Mouse (Mus musculus): Measurements from ENCODE around the gene Ackr2. TPM values are rescaled to one million over a fixed set of nuclear protein-coding genes. Genes with fewer than 3 reads are reported as not detected.
A peak's percentile ranks its signal among the peaks of the same experiment; 100 is the strongest.

The Ackr2 gene
- polyA plus RNA-seq, 1 experiment, result 0.16 TPM

GRCm38 (mm10) chr9:121937451-121937864 lies 39.3 kb downstream of the Ackr2 start:
- Histone ChIP-seq H3K4me1 (ENCODE audit: control insufficient read depth, insufficient read depth, low read length) (no peaks in the 10 kb centered on the region), H3K27me3 (ENCODE audit: control insufficient read depth, insufficient read depth, low read length) (no peaks in the 10 kb centered on the region), H3K27ac (ENCODE audit: insufficient read depth, low read length) (0 out of 2 replicates have a peak overlapping the region, but pooled peaks have one; percentile 19), H3K4me3 (replicated peaks; ENCODE audit: insufficient read depth, low read depth, low read length) (peak overlapping the region; percentile 70)
- no peak for TF ChIP-seq CTCF (IDR thresholded peaks at IDR 0.05; ENCODE audit: borderline replicate concordance, insufficient read depth, low read depth, low read length)
- no peak for TF ChIP-seq POLR2A (IDR thresholded peaks at IDR 0.05; ENCODE audit: borderline replicate concordance, insufficient read depth, low read length)
- 40% methylated on average over 6 of the region's 6 CpGs for WGBS
- DNase-seq, result peak; percentile 10 to 18

GRCm38 (mm10) chr9:121937944-121938355 lies 39.8 kb downstream of the Ackr2 start:
- Histone ChIP-seq H3K27me3 (ENCODE audit: control insufficient read depth, insufficient read depth, low read length) (no peaks in the 10 kb centered on the region), H3K4me3 (replicated peaks; ENCODE audit: insufficient read depth, low read depth, low read length) (peak overlapping the region; percentile 70), H3K4me1 (ENCODE audit: control insufficient read depth, insufficient read depth, low read length) (no peaks in the 10 kb centered on the region), H3K27ac (ENCODE audit: insufficient read depth, low read length) (0 out of 2 replicates have a peak overlapping the region, but pooled peaks have one; percentile 19)
- peak; percentile 19 to 31 for DNase-seq
- no peak for TF ChIP-seq CTCF (IDR thresholded peaks at IDR 0.05; ENCODE audit: borderline replicate concordance, insufficient read depth, low read depth, low read length)
- no peak for TF ChIP-seq POLR2A (IDR thresholded peaks at IDR 0.05; ENCODE audit: borderline replicate concordance, insufficient read depth, low read length)
- 57% methylated on average over 21 of the region's 21 CpGs for WGBS

- TF ChIP-seq POLR2A (IDR thresholded peaks at IDR 0.05; ENCODE audit: borderline replicate concordance, insufficient read depth, low read length) (no peak), CTCF (IDR thresholded peaks at IDR 0.05; ENCODE audit: borderline replicate concordance, insufficient read depth, low read depth, low read length) (no peak)
- no peaks in the 10 kb centered on the region for H3K27me3 ChIP-seq (ENCODE audit: control insufficient read depth, insufficient read depth, low read length)
- no peak for DNase-seq
- no peak overlapping the region for H3K27ac ChIP-seq (ENCODE audit: insufficient read depth, low read length)
- no peak overlapping the region for H3K4me3 ChIP-seq (replicated peaks; ENCODE audit: insufficient read depth, low read depth, low read length)
- no peaks in the 10 kb centered on the region for H3K4me1 ChIP-seq (ENCODE audit: control insufficient read depth, insufficient read depth, low read length)
- WGBS, result 93% methylated on average over 3 of the region's 3 CpGs
Observed at GRCm38 (mm10) chr9:121943005-121943404, 44.9 kb downstream of the Ackr2 start.

- no peak for TF ChIP-seq POLR2A (IDR thresholded peaks at IDR 0.05; ENCODE audit: borderline replicate concordance, insufficient read depth, low read length)
- no peak for TF ChIP-seq CTCF (IDR thresholded peaks at IDR 0.05; ENCODE audit: borderline replicate concordance, insufficient read depth, low read depth, low read length)
- no peak for DNase-seq
- Histone ChIP-seq H3K27me3 (ENCODE audit: control insufficient read depth, insufficient read depth, low read length) (no peaks in the 10 kb centered on the region), H3K4me3 (replicated peaks; ENCODE audit: insufficient read depth, low read depth, low read length) (no peak overlapping the region), H3K27ac (ENCODE audit: insufficient read depth, low read length) (no peak overlapping the region), H3K4me1 (ENCODE audit: control insufficient read depth, insufficient read depth, low read length) (no peaks in the 10 kb centered on the region)
- WGBS, result 91% methylated on average over 3 of the region's 3 CpGs
Observed at GRCm38 (mm10) chr9:121943628-121944027, 45.5 kb downstream of the Ackr2 start.

- H3K4me1 ChIP-seq (ENCODE audit: control insufficient read depth, insufficient read depth, low read length), result peaks cover 5% of the 10 kb centered on the region
- WGBS, result 3% methylated on average over 4 of the region's 4 CpGs
- H3K27ac ChIP-seq (ENCODE audit: insufficient read depth, low read length), result no peak overlapping the region
- H3K27me3 ChIP-seq (ENCODE audit: control insufficient read depth, insufficient read depth, low read length), result no peaks in the 10 kb centered on the region
- no peak for TF ChIP-seq POLR2A (IDR thresholded peaks at IDR 0.05; ENCODE audit: borderline replicate concordance, insufficient read depth, low read length)
- peak; percentile 68; the same call in 1 of the 2 replicates for TF ChIP-seq CTCF (IDR thresholded peaks at IDR 0.05; ENCODE audit: borderline replicate concordance, insufficient read depth, low read depth, low read length)
- DNase-seq, result peak; percentile 66 to 73
- H3K4me3 ChIP-seq (replicated peaks; ENCODE audit: insufficient read depth, low read depth, low read length), result no peak overlapping the region
Observed at GRCm38 (mm10) chr9:121947784-121948183, 49.6 kb downstream of the Ackr2 start.

GRCm38 (mm10) chr9:121948431-121948830 lies 50.3 kb downstream of the Ackr2 start:
- no peak for TF ChIP-seq POLR2A (IDR thresholded peaks at IDR 0.05; ENCODE audit: borderline replicate concordance, insufficient read depth, low read length)
- no peak for TF ChIP-seq CTCF (IDR thresholded peaks at IDR 0.05; ENCODE audit: borderline replicate concordance, insufficient read depth, low read depth, low read length)
- H3K4me3 ChIP-seq (replicated peaks; ENCODE audit: insufficient read depth, low read depth, low read length), result no peak overlapping the region
- H3K27ac ChIP-seq (ENCODE audit: insufficient read depth, low read length), result no peak overlapping the region
- H3K4me1 ChIP-seq (ENCODE audit: control insufficient read depth, insufficient read depth, low read length), result peaks cover 5% of the 10 kb centered on the region
- DNase-seq, result no peak
- H3K27me3 ChIP-seq (ENCODE audit: control insufficient read depth, insufficient read depth, low read length), result no peaks in the 10 kb centered on the region
- WGBS, result 75% methylated on average over 4 of the region's 4 CpGs

GRCm38 (mm10) chr9:121950418-121951113 lies 52.4 kb downstream of the Ackr2 start, which contains the start of gene Fam198a:
Fam198a (plus strand) TSS chr9:121950988.
- peak within 1 kb of the TSS; percentile 20 for H3K4me3 ChIP-seq (replicated peaks; ENCODE audit: insufficient read depth, low read depth, low read length)
- peak; percentile 54 to 63 for DNase-seq
- no peaks in the 10 kb centered on the region for H3K27me3 ChIP-seq (ENCODE audit: control insufficient read depth, insufficient read depth, low read length)
- TF ChIP-seq POLR2A (IDR thresholded peaks at IDR 0.05; ENCODE audit: borderline replicate concordance, insufficient read depth, low read length), result no peak
- TF ChIP-seq CTCF (IDR thresholded peaks at IDR 0.05; ENCODE audit: borderline replicate concordance, insufficient read depth, low read depth, low read length), result no peak
- no peak within 1 kb of the TSS for H3K27ac ChIP-seq (ENCODE audit: insufficient read depth, low read length)
- peaks cover 5% of the 10 kb centered on the region for H3K4me1 ChIP-seq (ENCODE audit: control insufficient read depth, insufficient read depth, low read length)
- 6% methylated on average over 14 of the region's 14 CpGs for WGBS

GRCm38 (mm10) chr9:121951114-121951423 lies 52.9 kb downstream of the Ackr2 start:
- Histone ChIP-seq H3K27me3 (ENCODE audit: control insufficient read depth, insufficient read depth, low read length) (no peaks in the 10 kb centered on the region), H3K4me3 (replicated peaks; ENCODE audit: insufficient read depth, low read depth, low read length) (peak overlapping the region; percentile 20), H3K27ac (ENCODE audit: insufficient read depth, low read length) (no peak overlapping the region), H3K4me1 (ENCODE audit: control insufficient read depth, insufficient read depth, low read length) (peaks cover 5% of the 10 kb centered on the region)
- DNase-seq, result no peak
- 38% methylated on average over 4 of the region's 4 CpGs for WGBS
- no peak for TF ChIP-seq POLR2A (IDR thresholded peaks at IDR 0.05; ENCODE audit: borderline replicate concordance, insufficient read depth, low read length)
- TF ChIP-seq CTCF (IDR thresholded peaks at IDR 0.05; ENCODE audit: borderline replicate concordance, insufficient read depth, low read depth, low read length), result no peak
